Mouse (Mus musculus): ENCODE data around the gene Fam208b.

- TF ChIP-seq EP300 (IDR thresholded peaks at IDR 0.05; ENCODE audit: low read depth): no peak
- no peak for TF ChIP-seq CTCF (IDR thresholded peaks at IDR 0.05; ENCODE audit: low read depth)
These were observed 70.7 kb downstream of the Fam208b start for GRCm38 (mm10) chr13:3540166-3540565.
